Mouse (Mus musculus) testis, adult 2 months (tissue): ENCODE results near the gene Mecr. TPM values are rescaled to one million over a fixed set of nuclear protein-coding genes. Genes with fewer than 3 reads are reported as not detected.

Experiments
- H3K27ac ChIP-seq: fragments of 200-500 bp; 2 replicates; pipeline ENCODE4 v1.5.1; 2012; ENCODE audit warnings: low read depth, low read length; ENCODE audit not compliant: control insufficient read depth, insufficient read depth
- H3K27me3 ChIP-seq: fragments of 200-500 bp; 2 replicates; pipeline ENCODE4 v1.6.1; 2012; ENCODE audit warnings: mild to moderate bottlenecking, low read length, moderate library complexity; ENCODE audit not compliant: control insufficient read depth, insufficient read depth
- H3K36me3 ChIP-seq: fragments of 200-500 bp; 2 replicates; pipeline ENCODE4 v1.6.1; 2012; ENCODE audit warnings: mild to moderate bottlenecking, low read length; ENCODE audit not compliant: control insufficient read depth, insufficient read depth
- H3K4me1 ChIP-seq: fragments of 200-500 bp; 2 replicates; pipeline ENCODE4 v1.6.1; 2012; ENCODE audit warnings: low read length; ENCODE audit not compliant: control insufficient read depth, insufficient read depth
- H3K4me3 ChIP-seq: fragments of 200-500 bp; 2 replicates; pipeline ENCODE4 v1.5.1; 2012; ENCODE audit warnings: low read depth, mild to moderate bottlenecking, low read length, moderate library complexity, mixed read lengths; ENCODE audit not compliant: control insufficient read depth
- CTCF ChIP-seq: fragments of 200-500 bp; IDR thresholded peaks from 2 replicates; pipeline ENCODE4 v1.5.1; 2012; ENCODE audit warnings: low read depth, mild to moderate bottlenecking, inconsistent platforms, low read length, moderate library complexity; ENCODE audit not compliant: control insufficient read depth, insufficient read depth, insufficient replicate concordance
- POLR2A ChIP-seq: fragments of 200-500 bp; IDR thresholded peaks from 2 replicates; pipeline ENCODE4 v1.6.1; 2012; ENCODE audit warnings: low read depth, mild to moderate bottlenecking, inconsistent platforms, low read length, moderate library complexity; ENCODE audit not compliant: control insufficient read depth
- polyA plus RNA-seq: library from polyadenylated mRNA; depleted of rRNA; stranded (reverse); fragments of >200 nt; gene quantifications from 2 replicates; pipeline ENCODE4 v1.2.3, GENCODE M21; 2012

Gene Mecr
- polyA plus RNA-seq, 1 experiment = 19.3 TPM

DNA sequence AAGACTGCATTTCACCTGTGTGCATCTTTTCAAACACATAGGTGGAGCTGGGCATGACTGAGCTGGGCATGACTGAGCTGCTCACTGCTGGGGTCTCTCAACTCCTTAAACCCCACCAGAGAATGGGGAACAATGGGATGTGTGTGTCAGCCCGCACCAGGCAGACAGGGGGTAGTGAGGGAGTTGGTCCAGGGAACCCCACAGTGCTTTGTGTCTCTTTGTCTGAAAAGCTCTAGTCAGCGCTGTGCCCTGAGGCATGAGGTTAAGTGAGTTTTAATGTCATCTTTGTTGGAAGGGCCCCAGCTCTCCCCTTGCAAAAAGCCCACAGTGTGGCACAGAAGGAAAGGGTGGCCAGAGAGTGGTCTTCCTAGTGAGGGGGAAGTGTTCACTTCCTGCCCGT lies 18.3 kb upstream of the Mecr start:
- Histone ChIP-seq H3K4me3 (no peak overlapping the region), H3K36me3 (no peaks in the 10 kb centered on the region), H3K27ac (no peak overlapping the region), H3K4me1 (no peaks in the 10 kb centered on the region), H3K27me3 (no peaks in the 10 kb centered on the region)
- TF ChIP-seq POLR2A (no peak), CTCF (no peak)

DNA sequence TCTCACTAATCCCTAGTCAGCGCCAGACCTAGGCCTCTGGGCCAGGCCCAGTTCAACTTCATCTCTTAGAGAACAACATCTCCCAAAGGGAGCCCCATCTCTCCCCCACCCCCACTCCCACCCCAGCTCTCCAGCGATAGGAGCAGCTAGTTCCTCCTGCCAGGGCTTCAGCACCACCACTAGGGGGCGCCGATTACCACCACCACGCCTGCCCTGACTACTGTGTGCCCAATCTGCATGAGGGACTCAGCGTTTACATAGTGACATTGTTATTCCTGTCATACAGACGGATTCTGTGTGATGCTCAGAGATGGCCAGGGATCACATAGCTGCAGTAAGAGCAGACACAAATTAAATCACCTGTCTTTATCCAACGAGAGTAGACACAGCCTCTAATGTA lies 17.4 kb upstream of the Mecr start:
- TF ChIP-seq CTCF (peak; percentile 86; the same call in 1 of the 2 replicates), POLR2A (no peak)
- no peak overlapping the region for H3K27ac ChIP-seq
- H3K4me3 ChIP-seq = no peak overlapping the region
- no peaks in the 10 kb centered on the region for H3K27me3 ChIP-seq
- H3K4me1 ChIP-seq = no peaks in the 10 kb centered on the region
- no peaks in the 10 kb centered on the region for H3K36me3 ChIP-seq

DNA sequence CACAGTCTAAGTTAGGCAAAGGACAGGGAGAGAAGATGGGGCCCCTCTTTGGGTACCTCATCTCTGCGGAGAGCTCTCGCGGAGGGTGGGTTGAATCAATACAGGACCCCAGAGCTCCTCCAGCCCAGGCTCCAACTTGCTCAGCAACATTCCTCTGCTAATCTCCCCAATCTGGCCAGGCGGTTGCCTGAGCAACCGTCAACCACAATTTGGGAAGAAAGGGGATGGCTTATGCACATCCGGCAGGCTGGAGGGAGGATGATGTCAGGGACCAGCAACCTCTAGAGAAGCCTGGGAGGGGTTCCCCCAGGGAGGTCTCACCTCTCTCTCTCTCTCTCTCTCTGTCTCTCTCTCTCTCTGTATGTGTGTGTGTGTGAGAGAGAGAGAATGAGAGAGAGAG lies 16.4 kb upstream of the Mecr start:
- no peak overlapping the region for H3K4me3 ChIP-seq
- H3K4me1 ChIP-seq = no peaks in the 10 kb centered on the region
- H3K27ac ChIP-seq = no peak overlapping the region
- H3K36me3 ChIP-seq = no peaks in the 10 kb centered on the region
- H3K27me3 ChIP-seq = no peaks in the 10 kb centered on the region
- TF ChIP-seq POLR2A = no peak
- TF ChIP-seq CTCF = no peak

DNA sequence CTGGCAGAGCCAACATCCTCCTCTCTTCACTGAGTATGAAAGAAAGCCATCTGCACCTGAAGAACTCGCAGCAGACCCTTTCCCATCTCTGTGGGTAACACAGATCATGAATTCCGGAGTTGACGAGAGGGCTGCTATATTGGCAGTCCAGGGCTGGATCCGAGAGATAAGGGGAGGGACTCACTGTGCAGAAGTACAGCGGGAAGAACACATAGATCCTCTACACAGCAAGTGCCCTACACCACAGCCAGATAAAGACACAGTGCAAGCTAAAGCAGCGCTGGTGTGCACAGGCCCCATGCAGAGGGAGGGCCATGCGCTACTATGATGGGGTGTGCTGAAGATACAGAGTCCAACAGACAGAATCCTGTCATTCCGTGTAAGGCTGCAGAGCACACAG lies 14.1 kb upstream of the Mecr start:
- no peaks in the 10 kb centered on the region for H3K4me1 ChIP-seq
- H3K4me3 ChIP-seq = no peak overlapping the region
- no peaks in the 10 kb centered on the region for H3K27me3 ChIP-seq
- TF ChIP-seq CTCF (no peak), POLR2A (no peak)
- no peak overlapping the region for H3K27ac ChIP-seq
- no peaks in the 10 kb centered on the region for H3K36me3 ChIP-seq

DNA sequence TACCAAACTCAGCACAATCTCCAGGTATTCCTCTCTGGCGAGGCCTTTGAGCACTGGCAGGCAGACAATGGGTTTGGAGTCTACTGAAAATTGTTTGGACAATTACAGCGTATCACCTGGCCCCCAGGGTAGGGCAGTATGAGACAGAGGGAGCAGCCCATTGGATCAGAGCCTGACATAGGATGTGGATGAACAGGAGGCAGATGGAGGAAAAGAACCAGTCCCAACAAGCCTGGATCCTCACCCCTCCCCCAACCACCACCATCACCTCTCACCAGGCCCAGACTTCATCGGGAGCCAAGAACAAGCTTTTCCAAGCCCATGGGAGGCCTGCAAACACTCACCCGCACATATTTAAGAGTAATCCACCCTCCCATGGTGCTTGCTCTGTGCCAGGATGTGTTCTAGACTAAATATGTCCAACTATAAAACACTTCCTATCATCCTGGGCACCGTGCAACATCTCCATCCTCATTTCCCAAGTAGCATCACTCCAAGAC lies 11.7 kb upstream of the Mecr start:
- Histone ChIP-seq H3K27me3 (no peaks in the 10 kb centered on the region), H3K27ac (no peak overlapping the region), H3K4me1 (peaks cover 6% of the 10 kb centered on the region), H3K36me3 (no peaks in the 10 kb centered on the region), H3K4me3 (no peak overlapping the region)
- TF ChIP-seq POLR2A = no peak
- no peak for TF ChIP-seq CTCF

DNA sequence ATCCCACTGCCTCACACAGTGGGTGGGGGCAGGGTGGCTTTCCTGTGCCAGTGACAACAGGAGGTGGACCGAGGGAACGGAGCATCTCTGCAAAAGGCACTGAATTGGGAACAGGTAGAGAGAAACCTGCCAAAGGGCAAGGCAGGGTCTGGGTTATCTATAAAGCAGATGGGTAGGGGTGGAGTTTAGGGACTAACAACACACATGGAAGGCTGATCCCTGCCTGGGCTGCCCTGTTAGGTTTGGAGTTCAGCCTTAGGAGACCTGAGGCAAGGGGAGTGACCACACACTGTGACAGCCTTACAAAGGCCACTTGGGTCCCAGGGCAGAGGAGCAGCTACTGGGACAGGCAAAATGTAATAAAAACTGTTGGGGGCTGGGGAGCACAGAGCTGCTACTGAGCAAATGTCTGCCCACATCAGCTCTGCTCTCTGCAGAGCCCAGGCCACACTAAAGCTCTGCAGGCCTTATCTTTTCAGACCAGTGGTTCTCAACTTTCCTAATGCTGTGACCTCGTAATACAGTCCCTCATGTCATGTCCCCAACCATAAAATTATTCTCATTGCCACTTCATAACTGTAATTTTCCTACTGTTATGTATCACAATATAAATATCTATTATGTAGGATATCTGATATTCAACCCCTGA lies 10.4 kb upstream of the Mecr start:
- H3K27me3 ChIP-seq = no peaks in the 10 kb centered on the region
- no peak overlapping the region for H3K4me3 ChIP-seq
- TF ChIP-seq POLR2A (no peak), CTCF (no peak)
- no peak overlapping the region for H3K27ac ChIP-seq
- no peaks in the 10 kb centered on the region for H3K36me3 ChIP-seq
- H3K4me1 ChIP-seq = peaks cover 18% of the 10 kb centered on the region

DNA sequence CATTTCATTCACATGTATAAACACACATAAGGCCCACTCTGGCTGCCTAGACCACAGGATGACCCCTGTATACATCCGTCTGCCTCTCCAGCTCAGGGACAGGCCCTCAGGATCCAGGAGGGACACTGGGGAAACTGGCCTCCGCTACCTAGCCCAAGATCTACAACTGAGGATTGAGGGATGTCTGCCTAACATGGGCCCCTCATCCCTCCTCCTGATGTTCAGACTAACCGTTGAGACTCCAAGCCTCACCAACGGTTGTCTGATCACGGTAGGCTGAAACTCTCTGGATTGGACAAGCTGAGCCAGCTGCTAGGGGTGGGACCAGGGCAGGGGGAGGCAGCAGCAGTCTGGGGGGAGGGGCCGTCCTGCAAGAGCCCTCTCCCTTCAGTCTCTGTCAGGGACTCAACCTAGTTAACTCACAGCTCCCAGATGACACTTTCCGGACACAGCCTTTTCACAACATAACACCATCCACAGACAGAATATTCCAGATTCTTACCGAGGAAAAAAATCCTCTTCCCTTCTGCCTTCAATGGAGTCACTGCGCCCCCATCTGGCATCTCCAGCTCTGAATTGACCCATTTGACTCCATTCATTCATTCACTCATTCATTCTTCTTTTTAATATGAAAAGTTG lies 9.2 kb upstream of the Mecr start:
- H3K4me1 ChIP-seq = peaks cover 22% of the 10 kb centered on the region
- H3K4me3 ChIP-seq = no peak overlapping the region
- no peaks in the 10 kb centered on the region for H3K36me3 ChIP-seq
- H3K27ac ChIP-seq = no peak overlapping the region
- no peak for TF ChIP-seq CTCF
- TF ChIP-seq POLR2A = no peak
- H3K27me3 ChIP-seq = no peaks in the 10 kb centered on the region
